29 mouse cellular contexts compared by ENCODE assay signal in genomic region chr11:18942990-18943389, GRCm38 (mm10).
DNase-seq lines count a peak whose midpoint lies in the region; ATAC-seq and TF ChIP-seq lines count a peak whose summit lies in the region.
"Had no signal": no experiment of that assay in that cellular context is flagged by ENCODE, and none has a peak within 500 bp of the region (broad histone marks: within the 10 kb centered on the region; RNA-seq: fewer than 3 reads in every experiment).

No protein-coding gene starts in this region.

- H3K4me1 ChIP-seq in lung, embryonic 14.5 days (ENCODE audit: insufficient read depth), result peaks cover 4% of the 10 kb centered on the region; the same call in 1 of the 2 replicates
- peaks cover 47% of the 10 kb centered on the region for H3K4me1 ChIP-seq in stomach, embryonic 16.5 days (ENCODE audit: control insufficient read depth, insufficient read depth, low read length)
- H3K4me1 ChIP-seq in stomach, postnatal 0 days (replicated peaks; ENCODE audit: control insufficient read depth, insufficient read depth), result no peaks in the 10 kb centered on the region; the same call in none of the 2 replicates

- no peak for TF ChIP-seq EP300 in stomach, postnatal 0 days (optimal IDR thresholded peaks at IDR 0.05)

- H3K9ac ChIP-seq in lung, embryonic 14.5 days, result no peak overlapping the region
- H3K9ac ChIP-seq in stomach, embryonic 16.5 days (ENCODE audit: low read length), result no peak overlapping the region
- H3K9ac ChIP-seq in stomach, postnatal 0 days (ENCODE audit: low read length), result no peak overlapping the region
- H3K9ac ChIP-seq: embryonic facial prominence, embryonic 13.5 days; forebrain, embryonic 12.5 days; forebrain, embryonic 15.5 days; heart, embryonic 13.5 days had no signal

- no peak for ATAC-seq in lung, embryonic 14.5 days (ENCODE audit: insufficient read depth)
- 0 out of 2 replicates have a peak, but pooled peaks have one; percentile 10 for ATAC-seq in stomach, embryonic 16.5 days (ENCODE audit: insufficient read depth, low FRiP score)
- ATAC-seq in stomach, postnatal 0 days (ENCODE audit: low FRiP score, low TSS enrichment), result no peak
- ATAC-seq: CD4-positive, CD25-positive, alpha-beta regulatory T cell, adult 4 months; forebrain, embryonic 15.5 days; hindbrain, embryonic 16.5 days; Patski had no signal

- peaks cover 15% of the 10 kb centered on the region; the same call in 1 of the 2 replicates for H3K36me3 ChIP-seq in lung, embryonic 14.5 days (ENCODE audit: insufficient read depth)
- H3K36me3 ChIP-seq in stomach, embryonic 16.5 days (ENCODE audit: control insufficient read depth, insufficient read depth, low read length), result no peaks in the 10 kb centered on the region; the same call in 1 of the 2 replicates
- no peaks in the 10 kb centered on the region for H3K36me3 ChIP-seq in stomach, postnatal 0 days (ENCODE audit: control insufficient read depth, insufficient read depth, low read length)
- H3K36me3 ChIP-seq: embryonic facial prominence, embryonic 13.5 days; forebrain, embryonic 12.5 days; forebrain, embryonic 15.5 days had no signal

- WGBS in lung, embryonic 14.5 days, result 43% methylated on average over 2 of the region's 2 CpGs
- WGBS in stomach, embryonic 16.5 days, result 44% methylated on average over 2 of the region's 2 CpGs
- WGBS in stomach, postnatal 0 days, result 21% methylated on average over 2 of the region's 2 CpGs

- DNase-seq in lung, embryonic 14.5 days, result peak; percentile 64
- no peak for DNase-seq in lung, adult 18-20 months
- no peak for DNase-seq in stomach, postnatal 0 days (ENCODE audit: low spot score)
- peak; percentile 22 for DNase-seq in R1 (ENCODE audit: low read depth, low spot score)
- DNase-seq in frontal cortex, postnatal 14 days (ENCODE audit: low spot score in 2 of 2), result no peak
- DNase-seq in cerebellum, postnatal 14 days, result no peak
- DNase-seq: adrenal gland, adult 2 months; adrenal gland, postnatal 14 days; cerebellum, adult 11 months; cerebellum, adult 2 months; cerebellum, adult 9-11 months; cerebellum, postnatal 36 days; embryo, embryonic 11 days; gastrocnemius, postnatal 10 days; gastrocnemius, postnatal 36 days; heart, adult 2 months; heart, postnatal 14 days; heart, postnatal 4 days had no signal

- no peak overlapping the region for H3K4me2 ChIP-seq in lung, embryonic 14.5 days
- no peak overlapping the region for H3K4me2 ChIP-seq in stomach, embryonic 16.5 days (ENCODE audit: low read depth, low read length)
- H3K4me2 ChIP-seq in stomach, postnatal 0 days (replicated peaks; ENCODE audit: low read depth), result no peak overlapping the region
- H3K4me2 ChIP-seq: embryonic facial prominence, embryonic 13.5 days; forebrain, embryonic 12.5 days; forebrain, embryonic 15.5 days; heart, embryonic 13.5 days had no signal

- H3K27me3 ChIP-seq in lung, embryonic 14.5 days (ENCODE audit: insufficient read depth, low read length), result no peaks in the 10 kb centered on the region
- H3K27me3 ChIP-seq in stomach, embryonic 16.5 days (ENCODE audit: control insufficient read depth, insufficient read depth, low read length), result no peaks in the 10 kb centered on the region
- H3K27me3 ChIP-seq in stomach, postnatal 0 days (ENCODE audit: control insufficient read depth, insufficient read depth, low read length), result no peaks in the 10 kb centered on the region
- H3K27me3 ChIP-seq: forebrain, embryonic 15.5 days; heart, embryonic 13.5 days; Patski had no signal

- no peaks in the 10 kb centered on the region for H3K9me3 ChIP-seq in lung, embryonic 14.5 days (ENCODE audit: low read depth, low read length)
- H3K9me3 ChIP-seq in stomach, embryonic 16.5 days (replicated peaks; ENCODE audit: control insufficient read depth, low read length), result no peaks in the 10 kb centered on the region
- no peaks in the 10 kb centered on the region for H3K9me3 ChIP-seq in stomach, postnatal 0 days (ENCODE audit: control insufficient read depth, low read length)
- H3K9me3 ChIP-seq: embryonic facial prominence, embryonic 10.5 days; embryonic facial prominence, embryonic 13.5 days; forebrain, embryonic 12.5 days; forebrain, embryonic 15.5 days; heart, embryonic 10.5 days; heart, embryonic 13.5 days had no signal

- no peak for TF ChIP-seq CTCF in lung, embryonic 14.5 days (IDR thresholded peaks at IDR 0.05; ENCODE audit: low read depth)
- TF ChIP-seq CTCF in stomach, postnatal 0 days (IDR thresholded peaks at IDR 0.05; ENCODE audit: low read depth), result no peak

- no peak overlapping the region for H3K27ac ChIP-seq in lung, embryonic 14.5 days (ENCODE audit: low read depth)
- no peak overlapping the region for H3K27ac ChIP-seq in stomach, embryonic 16.5 days (ENCODE audit: low read length)
- H3K27ac ChIP-seq in stomach, postnatal 0 days (replicated peaks), result no peak overlapping the region
- H3K27ac ChIP-seq: embryonic facial prominence, embryonic 10.5 days; embryonic facial prominence, embryonic 13.5 days; forebrain, embryonic 12.5 days; forebrain, embryonic 15.5 days; heart, adult 2 months; heart, embryonic 10.5 days had no signal

- no peak overlapping the region for H3K4me3 ChIP-seq in lung, embryonic 14.5 days (ENCODE audit: low read depth, low read length)
- no peak overlapping the region for H3K4me3 ChIP-seq in stomach, embryonic 16.5 days (replicated peaks; ENCODE audit: low read length)
- no peak overlapping the region for H3K4me3 ChIP-seq in stomach, postnatal 0 days (ENCODE audit: low read depth, low read length)
- H3K4me3 ChIP-seq: embryonic facial prominence, embryonic 10.5 days; embryonic facial prominence, embryonic 13.5 days; erythroblast, embryonic 14.5 days; forebrain, embryonic 12.5 days; forebrain, embryonic 15.5 days; heart, adult 2 months; heart, embryonic 10.5 days; heart, embryonic 13.5 days had no signal

Comparison
In these comparisons a context has a peak if more than half of its experiments do, and no peak if none do; other contexts are left out.
1. DNase-seq: peak in lung, embryonic 14.5 days (single experiment) and R1 (single experiment); none in lung, adult 18-20 months (0 of 2), stomach, postnatal 0 days (single experiment), frontal cortex, postnatal 14 days (0 of 2) and cerebellum, postnatal 14 days (0 of 2).